Mouse (Mus musculus): ENCODE results near the gene D5Ertd579e.

The D5Ertd579e gene

GRCm38 (mm10) chr5:36695461-36696231 lies at the start of gene D5Ertd579e:
D5Ertd579e (minus strand) TSS chr5:36696024.
- peak; percentile 95 for DNase-seq

GRCm38 (mm10) chr5:36742126-36742848 lies 46.5 kb upstream of the D5Ertd579e start:
- DNase-seq, result peak; percentile 87

DNA sequence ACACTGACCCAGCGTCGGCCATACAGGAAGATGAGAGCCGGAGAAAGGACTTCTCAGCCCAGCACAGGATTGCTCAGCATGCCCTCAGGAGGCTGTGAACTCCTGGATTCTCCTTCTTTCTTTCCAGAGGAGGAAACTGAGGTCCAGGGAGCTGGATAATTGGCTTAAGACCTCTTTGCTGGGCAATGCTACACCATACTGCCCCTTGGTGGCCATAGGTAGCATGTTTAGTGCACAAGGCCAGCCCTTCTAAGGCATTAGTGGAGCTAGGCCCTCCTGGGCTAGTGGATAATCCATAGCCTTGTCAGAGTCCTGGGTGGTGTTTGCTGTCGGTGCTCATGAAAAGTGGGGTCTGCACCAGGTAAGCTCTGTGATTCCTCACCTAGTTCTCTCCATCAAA lies 44.0 kb upstream of the D5Ertd579e start:
- DNase-seq, result no peak

- DNase-seq, result peak; percentile 46
Observed at GRCm38 (mm10) chr5:36738799-36739615, 43.2 kb upstream of the D5Ertd579e start.

GRCm38 (mm10) chr5:36737765-36738164 lies 41.9 kb upstream of the D5Ertd579e start:
- DNase-seq, result no peak

- DNase-seq, result no peak
Observed at GRCm38 (mm10) chr5:36736009-36736408, 40.2 kb upstream of the D5Ertd579e start.

DNA sequence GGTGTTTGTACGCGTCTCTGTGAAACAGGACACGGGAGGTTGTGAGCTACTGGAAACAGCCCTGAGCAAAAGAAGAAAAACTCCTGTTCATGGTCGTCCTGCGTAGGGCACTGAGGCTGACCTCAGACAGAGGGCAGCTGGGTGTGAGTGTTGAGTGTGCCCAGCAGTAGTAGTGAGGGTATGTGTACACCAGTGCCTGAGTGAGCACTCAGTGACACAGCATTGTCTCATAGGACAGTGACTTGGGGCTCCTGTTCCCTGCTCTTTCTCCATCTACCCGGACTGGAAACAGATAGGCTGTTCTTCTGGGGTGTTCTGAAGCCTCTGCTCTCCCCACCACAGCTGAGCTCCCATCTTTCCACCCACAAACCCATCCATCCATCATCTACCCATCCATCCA lies 39.3 kb upstream of the D5Ertd579e start:
- DNase-seq, result no peak

DNA sequence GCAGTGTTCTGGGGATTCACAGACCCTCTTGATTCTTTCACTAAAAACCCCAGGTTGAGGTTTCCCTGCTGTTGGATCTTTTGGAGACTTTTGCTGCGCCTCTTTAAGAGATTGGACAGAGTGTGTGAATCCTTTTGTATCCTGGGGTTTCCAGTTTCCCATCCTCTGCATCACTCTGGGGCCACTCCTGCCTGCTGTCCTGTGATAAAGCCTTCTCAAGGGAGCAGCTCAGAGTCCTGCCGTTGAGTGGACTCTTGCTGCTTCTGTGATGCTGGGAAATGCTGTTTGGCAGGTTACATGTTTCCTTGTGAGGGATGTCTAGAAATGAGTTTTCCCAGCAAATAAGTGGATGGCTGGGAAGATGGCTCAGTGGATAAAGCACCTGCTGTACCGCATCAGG lies 37.6 kb upstream of the D5Ertd579e start:
- DNase-seq, result no peak

DNA sequence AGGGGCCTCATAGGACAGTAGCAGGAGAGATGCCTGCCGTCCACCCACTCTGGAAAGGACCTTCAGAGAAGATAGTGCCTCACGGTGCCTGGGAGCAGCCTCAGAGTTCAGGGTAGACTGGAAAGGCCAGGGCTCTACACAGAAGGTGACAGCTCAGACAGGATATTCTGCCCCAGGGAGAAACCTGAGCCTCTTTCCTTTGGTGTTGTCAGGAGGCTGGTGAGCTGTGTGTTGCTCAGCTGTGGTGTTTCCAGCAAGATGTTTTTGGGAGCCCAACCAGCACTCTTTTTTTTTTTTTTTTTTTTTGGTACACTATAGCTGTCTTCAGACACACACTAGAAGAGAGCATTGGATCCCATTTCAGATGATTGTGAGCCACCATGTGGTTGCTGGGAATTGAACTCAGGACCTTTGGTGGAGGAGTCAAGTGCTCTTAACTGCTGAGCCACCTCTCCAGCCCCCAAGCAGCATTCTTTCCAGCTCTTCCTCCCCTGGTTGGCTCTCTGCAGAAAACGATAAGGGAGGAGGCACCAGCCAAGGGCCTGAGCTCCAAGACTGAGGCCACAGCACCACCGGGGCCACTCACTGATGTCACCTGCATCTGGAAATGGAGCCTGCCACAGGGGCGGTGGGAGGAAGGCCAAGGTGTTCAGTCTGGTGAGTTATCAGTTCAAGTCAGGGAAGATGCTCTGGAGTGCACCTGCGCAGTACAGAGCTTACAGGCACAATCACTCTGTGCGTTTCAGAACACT lies 36.3 kb upstream of the D5Ertd579e start:
- DNase-seq, result no peak

GRCm38 (mm10) chr5:36730689-36731088 lies 34.9 kb upstream of the D5Ertd579e start:
- no peak for DNase-seq

- no peak for DNase-seq
Observed at GRCm38 (mm10) chr5:36729923-36730322, 34.1 kb upstream of the D5Ertd579e start.

GRCm38 (mm10) chr5:36729086-36729473 lies 33.3 kb upstream of the D5Ertd579e start:
- no peak for DNase-seq

GRCm38 (mm10) chr5:36728403-36729085 lies 32.7 kb upstream of the D5Ertd579e start:
- DNase-seq, result no peak

DNA sequence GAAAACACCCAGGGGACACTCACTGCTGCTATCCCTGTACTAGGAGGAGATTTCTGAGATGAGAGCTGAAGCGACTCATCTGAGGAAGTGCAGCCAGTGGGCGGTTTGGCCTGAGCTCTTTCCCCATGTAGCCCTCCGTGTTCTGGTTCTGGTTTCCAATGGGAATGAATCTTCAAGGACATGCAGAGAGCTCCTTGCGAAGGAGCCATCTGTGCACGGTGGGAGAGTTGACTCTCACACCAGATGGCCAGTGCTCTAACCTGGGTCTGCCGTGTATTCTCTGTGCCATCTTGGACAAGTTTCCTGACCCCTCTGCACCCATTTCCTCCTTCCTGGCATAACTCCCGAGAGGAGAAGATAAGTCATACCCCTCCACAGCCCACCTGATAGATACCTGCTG lies 32.0 kb upstream of the D5Ertd579e start:
- DNase-seq, result no peak

DNA sequence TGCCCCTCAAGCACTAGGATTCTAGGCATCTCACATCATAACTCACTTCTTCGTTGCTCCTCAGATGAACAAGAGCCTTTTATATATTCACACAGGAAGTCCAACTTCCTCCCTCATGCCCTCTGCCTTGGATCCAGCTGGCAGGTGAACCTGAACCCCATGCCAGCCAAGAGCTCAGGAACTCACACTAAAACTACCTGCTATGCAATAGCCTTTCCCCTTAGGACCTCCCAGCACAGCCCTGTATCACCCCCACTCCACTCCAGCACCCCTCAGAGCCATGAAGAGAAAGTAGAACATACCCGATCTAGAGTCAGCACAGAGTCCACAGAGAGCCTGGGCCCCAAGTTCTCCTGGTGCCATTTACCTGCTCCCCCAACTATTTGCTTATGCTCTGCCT lies 31.3 kb upstream of the D5Ertd579e start:
- DNase-seq, result no peak

DNA sequence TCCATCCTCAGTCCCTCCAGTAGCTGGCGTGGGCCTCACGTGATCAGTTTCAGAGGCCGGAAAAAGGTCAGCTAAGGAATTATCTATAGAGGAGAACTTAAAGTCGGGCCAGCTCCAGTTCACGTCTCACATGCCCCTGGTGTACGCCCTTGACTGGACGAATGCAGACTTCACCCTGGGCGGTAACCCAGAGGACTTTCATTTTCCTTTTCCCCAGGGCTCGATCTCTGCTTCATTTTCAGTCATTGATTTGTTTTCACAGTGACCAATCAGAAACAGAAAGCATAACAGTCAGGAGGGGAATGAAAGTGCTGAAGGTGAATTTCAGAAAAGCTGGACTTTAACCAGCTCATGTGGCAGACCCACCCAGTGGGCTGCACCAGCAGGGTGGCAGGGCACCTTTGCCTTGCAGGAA lies 30.6 kb upstream of the D5Ertd579e start:
- DNase-seq, result no peak

- no peak for DNase-seq
Observed at GRCm38 (mm10) chr5:36725861-36726260, 30.0 kb upstream of the D5Ertd579e start.

DNA sequence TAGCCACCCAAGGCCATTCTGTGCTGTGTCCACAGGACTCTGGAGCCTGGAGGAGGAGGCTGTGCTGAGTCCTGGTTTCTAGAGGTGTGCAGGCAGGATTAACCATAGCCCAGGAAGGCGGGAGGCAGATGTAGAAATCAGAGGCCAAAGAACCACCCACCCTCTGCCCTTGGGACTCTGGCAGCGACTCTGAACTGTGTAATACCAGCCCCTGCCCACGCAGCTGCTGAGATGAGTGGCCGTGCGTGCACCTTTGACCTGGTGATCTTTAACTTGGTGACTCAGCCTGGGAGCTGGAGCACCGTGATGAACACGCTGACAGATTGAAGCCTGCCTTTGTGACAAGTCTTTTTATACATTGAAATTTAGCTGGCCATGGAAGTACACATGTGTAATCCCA lies 28.4 kb upstream of the D5Ertd579e start:
- no peak for DNase-seq

- no peak for DNase-seq
Observed at GRCm38 (mm10) chr5:36723356-36723755, 27.5 kb upstream of the D5Ertd579e start.

DNA sequence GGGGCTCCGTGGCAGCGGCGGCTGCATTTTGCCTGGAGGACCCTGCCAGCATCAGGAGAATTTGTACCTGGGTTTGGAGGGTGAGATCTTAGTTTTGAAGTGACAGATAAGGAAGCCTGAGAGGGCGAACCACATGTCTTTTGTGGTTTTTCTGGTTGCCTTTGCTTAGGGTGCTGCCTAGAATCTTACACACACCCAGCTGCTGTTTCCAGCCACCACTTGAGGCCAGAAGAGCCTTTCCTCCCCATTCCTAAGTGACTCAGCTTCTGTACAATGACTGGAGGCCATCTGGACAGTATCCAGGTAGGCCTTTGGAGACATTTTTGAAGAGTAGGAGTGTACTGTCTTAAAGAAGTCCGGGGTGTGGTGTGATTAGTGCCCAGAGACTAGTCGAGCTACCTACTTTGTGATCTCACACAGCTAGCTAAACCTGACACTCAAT lies 26.6 kb upstream of the D5Ertd579e start:
- DNase-seq, result no peak

GRCm38 (mm10) chr5:36720710-36721375 lies 25.0 kb upstream of the D5Ertd579e start:
- no peak for DNase-seq

Measured in right cerebral cortex, postnatal 4 days (tissue).